Mouse (Mus musculus): ENCODE data around the gene Nhp2. TPM values are rescaled to one million over a fixed set of nuclear protein-coding genes. Genes with fewer than 3 reads are reported as not detected.
A peak's percentile ranks its signal among the peaks of the same experiment; 100 is the strongest.

Gene Nhp2
- polyA plus RNA-seq, 2 experiments from 2014 or later = 128 to 145 TPM

GRCm38 (mm10) chr11:51635525-51636322 is 16.2 kb downstream of the Nhp2 start, which contains the start of gene Rmnd5b:
Rmnd5b (minus strand) TSS chr11:51635896.
- peak; percentile 84 for ATAC-seq

- ATAC-seq = peak; percentile 33
Observed at GRCm38 (mm10) chr11:51636323-51636684, 16.8 kb downstream of the Nhp2 start.

GRCm38 (mm10) chr11:51637971-51638414 is 18.5 kb downstream of the Nhp2 start:
- no peak for ATAC-seq

- no peak for ATAC-seq
Observed at GRCm38 (mm10) chr11:51638497-51638896, 19.0 kb downstream of the Nhp2 start.

- ATAC-seq = no peak
Observed at GRCm38 (mm10) chr11:51640748-51641147, 21.2 kb downstream of the Nhp2 start.

GRCm38 (mm10) chr11:51643202-51643601 is 23.7 kb downstream of the Nhp2 start:
- ATAC-seq = no peak

GRCm38 (mm10) chr11:51643761-51644160 is 24.2 kb downstream of the Nhp2 start:
- ATAC-seq = no peak

- ATAC-seq = no peak
Observed at GRCm38 (mm10) chr11:51644217-51644616, 24.7 kb downstream of the Nhp2 start.

GRCm38 (mm10) chr11:51645293-51645692 is 25.8 kb downstream of the Nhp2 start:
- ATAC-seq = no peak

- no peak for ATAC-seq
Observed at GRCm38 (mm10) chr11:51646245-51646644, 26.7 kb downstream of the Nhp2 start.

- ATAC-seq = no peak
Observed at GRCm38 (mm10) chr11:51646751-51647667, 27.5 kb downstream of the Nhp2 start.

- no peak for ATAC-seq
Observed at GRCm38 (mm10) chr11:51648566-51648965, 29.0 kb downstream of the Nhp2 start.

- no peak for ATAC-seq
Observed at GRCm38 (mm10) chr11:51649111-51649888, 29.8 kb downstream of the Nhp2 start.

GRCm38 (mm10) chr11:51649889-51650199 is 30.3 kb downstream of the Nhp2 start:
- ATAC-seq = peak; percentile 41

- peak; percentile 7 for ATAC-seq
Observed at GRCm38 (mm10) chr11:51650261-51650660, 30.7 kb downstream of the Nhp2 start.

GRCm38 (mm10) chr11:51650691-51651515 is 31.4 kb downstream of the Nhp2 start, which contains the start of the genes N4bp3 and D930048N14Rik:
N4bp3 (minus strand) TSS chr11:51650842.
D930048N14Rik (plus strand) TSS chr11:51650954.
- peak; percentile 76 for ATAC-seq

- ATAC-seq = no peak
Observed at GRCm38 (mm10) chr11:51652889-51653418, 33.4 kb downstream of the Nhp2 start.

- ATAC-seq = no peak
Observed at GRCm38 (mm10) chr11:51653736-51654135, 34.2 kb downstream of the Nhp2 start.

GRCm38 (mm10) chr11:51654891-51655290 is 35.4 kb downstream of the Nhp2 start:
- no peak for ATAC-seq

GRCm38 (mm10) chr11:51656798-51657521 is 37.4 kb downstream of the Nhp2 start:
- no peak for ATAC-seq

GRCm38 (mm10) chr11:51658291-51658690 is 38.8 kb downstream of the Nhp2 start:
- no peak for ATAC-seq
